Mouse (Mus musculus): ENCODE results near the gene Endov. TPM values are rescaled to one million over a fixed set of nuclear protein-coding genes. Genes with fewer than 3 reads are reported as not detected.

Endov gene
- polyA plus RNA-seq, 1 experiment = 18.8 TPM

DNA sequence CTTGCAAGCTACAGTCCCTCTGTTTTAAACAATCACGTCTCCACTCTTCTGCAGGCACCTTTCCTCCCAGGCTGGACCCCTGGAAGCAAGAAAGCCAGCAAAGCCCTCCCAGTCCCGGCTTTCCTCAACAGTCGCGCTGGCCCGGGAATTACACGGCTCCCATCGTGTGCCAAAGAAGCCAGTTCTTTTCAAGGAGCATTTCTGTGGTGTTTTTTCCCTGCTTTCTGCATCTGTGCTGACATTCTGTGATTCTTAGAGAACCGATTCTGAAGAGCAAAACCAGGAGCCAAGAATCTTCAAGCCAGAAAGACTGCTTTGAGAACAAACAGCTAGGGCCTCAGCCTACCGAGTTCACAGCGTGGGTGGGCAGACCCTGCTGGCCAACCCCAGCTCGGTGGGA is 37.8 kb downstream of the Endov start:
- no peak for TF ChIP-seq GATA1 (IDR thresholded peaks at IDR 0.05; ENCODE audit: low read length)

DNA sequence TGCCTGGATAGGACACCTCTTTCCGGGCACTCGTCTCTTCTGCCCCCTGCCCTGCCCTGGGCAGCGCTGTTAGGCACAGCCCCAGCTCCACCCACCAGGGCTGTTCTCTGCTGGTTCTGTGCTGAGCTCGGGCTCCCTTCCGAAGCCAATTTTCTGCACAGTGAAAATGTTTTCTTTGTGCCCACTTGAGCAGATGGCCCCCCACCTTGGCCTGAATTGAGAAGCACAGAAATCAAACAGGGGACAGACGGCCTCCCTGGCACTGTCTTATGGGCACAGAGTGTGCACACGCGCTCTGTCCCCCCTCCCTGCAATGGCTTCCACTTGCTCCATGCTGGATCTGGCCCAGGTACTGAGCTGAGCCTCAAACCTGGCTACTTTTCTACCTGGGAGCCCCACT is 41.3 kb downstream of the Endov start:
- TF ChIP-seq GATA1 (IDR thresholded peaks at IDR 0.05; ENCODE audit: low read length) = no peak

DNA sequence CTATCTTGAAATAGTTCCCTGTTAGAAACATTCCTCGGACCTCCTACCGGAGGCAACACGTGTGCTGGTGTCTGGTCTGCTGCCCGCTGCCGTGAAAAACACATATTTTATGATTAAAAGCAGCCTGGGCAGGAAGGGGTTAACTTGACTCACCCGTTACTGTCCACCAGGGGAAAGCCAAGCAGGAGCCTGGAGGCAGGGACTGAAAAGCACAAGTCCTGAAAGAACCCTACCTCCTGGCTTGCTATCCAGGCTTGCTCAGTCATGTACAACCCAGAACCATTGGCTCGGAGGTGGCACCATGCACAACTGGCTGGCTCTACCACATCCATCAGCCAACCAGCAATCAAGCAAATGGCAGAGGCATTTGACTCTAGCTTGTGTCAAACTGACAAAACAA is 42.6 kb downstream of the Endov start:
- no peak for TF ChIP-seq GATA1 (IDR thresholded peaks at IDR 0.05; ENCODE audit: low read length)

DNA sequence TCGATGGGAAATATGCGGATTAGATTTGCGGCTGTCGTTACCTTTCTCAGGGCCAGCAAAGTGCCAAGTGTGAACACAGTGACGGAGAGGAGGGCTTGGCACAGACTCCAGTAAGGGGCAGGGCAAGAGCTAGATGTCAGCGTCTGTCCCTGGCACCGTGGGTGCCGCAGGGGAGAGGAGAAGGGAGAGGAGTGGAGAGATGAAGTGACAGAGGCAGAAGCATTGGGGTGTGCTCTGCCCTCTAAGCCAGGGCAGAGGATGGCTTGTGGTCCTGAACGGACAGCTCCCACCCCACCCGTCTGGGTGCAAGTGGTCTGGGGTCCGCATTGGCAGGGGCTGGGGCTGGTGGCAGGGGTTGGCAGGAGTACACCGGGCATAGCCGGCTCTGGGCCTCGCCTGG is 48.8 kb downstream of the Endov start:
- TF ChIP-seq GATA1 (IDR thresholded peaks at IDR 0.05; ENCODE audit: low read length) = no peak

DNA sequence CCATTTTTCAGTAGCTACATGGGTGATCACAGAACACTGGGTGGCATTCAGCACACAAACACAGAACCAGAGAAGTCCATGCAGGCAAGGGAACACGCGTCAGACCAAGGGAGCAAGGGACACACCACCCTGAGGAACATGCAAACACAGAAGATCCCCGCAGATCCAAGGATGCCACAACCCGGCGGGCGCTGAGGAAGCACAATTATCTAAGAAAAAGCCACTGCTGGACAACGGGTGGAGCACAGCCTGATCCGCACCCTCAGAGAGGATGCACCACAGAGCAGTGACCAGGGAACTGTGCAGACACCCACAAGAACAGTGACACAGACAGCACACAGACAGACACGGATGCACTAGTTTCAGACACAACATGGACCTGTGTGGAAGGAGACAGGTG is 49.4 kb downstream of the Endov start:
- TF ChIP-seq GATA1 (IDR thresholded peaks at IDR 0.05; ENCODE audit: low read length) = no peak

DNA sequence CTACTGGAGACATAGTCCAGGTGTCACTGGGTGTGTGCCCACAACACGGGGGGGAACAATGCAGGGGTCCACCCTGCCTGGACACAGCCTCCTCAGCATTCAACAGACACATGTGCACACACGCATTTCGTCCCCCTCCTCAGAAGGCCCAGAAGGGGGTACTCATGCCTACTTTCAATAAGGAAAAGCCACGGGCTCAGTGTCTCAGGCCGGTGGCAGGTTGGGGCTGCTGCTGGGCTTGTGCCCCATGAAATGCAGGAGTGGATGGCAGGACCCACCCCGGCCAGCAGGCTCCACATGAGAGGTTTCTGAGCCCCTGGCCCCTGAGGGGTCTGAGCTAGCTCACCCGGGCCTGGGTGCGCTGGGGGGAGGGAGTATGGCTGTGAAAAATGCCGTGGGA is 49.9 kb downstream of the Endov start:
- no peak for TF ChIP-seq GATA1 (IDR thresholded peaks at IDR 0.05; ENCODE audit: low read length)

DNA sequence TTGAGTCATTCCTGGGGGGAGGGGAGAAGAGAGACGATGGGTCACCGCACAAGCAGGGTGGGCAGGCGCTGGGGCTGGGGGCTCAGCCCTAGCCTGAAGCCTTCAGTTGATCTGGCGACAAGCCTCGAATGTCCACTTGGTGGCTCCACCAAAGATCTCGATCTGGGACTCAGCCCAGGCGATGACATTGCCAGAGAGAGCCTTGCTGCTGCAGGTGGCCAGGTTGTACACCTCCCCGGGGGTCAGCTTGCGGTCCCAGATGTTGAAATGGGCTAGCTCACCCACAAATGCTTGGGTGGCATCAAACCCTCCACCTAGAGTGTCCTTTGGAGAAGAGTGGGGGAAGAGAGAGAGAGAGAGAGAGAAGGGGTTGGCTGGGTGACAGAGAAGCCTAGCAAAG is 51.2 kb downstream of the Endov start:
- no peak for TF ChIP-seq GATA1 (IDR thresholded peaks at IDR 0.05; ENCODE audit: low read length)

DNA sequence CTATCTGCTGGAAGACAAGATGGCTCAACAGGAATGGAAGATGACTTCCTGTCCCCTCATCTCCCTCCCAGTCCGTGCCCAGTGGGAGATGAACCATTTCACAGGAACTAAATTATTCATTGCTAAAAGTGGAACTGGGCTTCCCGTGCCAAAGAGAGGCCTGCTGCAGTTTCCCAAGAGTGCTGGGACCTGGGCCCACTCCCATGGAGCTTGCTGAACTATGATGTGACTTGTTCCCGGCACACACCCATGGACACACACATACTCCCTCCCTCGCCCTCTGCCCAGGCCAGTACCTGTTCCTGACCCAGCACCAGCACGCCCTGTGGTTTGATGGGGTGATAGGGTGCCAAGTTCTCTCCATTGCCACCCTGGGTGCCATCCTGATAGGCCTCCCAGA is 51.7 kb downstream of the Endov start:
- TF ChIP-seq GATA1 (IDR thresholded peaks at IDR 0.05; ENCODE audit: low read length) = no peak

DNA sequence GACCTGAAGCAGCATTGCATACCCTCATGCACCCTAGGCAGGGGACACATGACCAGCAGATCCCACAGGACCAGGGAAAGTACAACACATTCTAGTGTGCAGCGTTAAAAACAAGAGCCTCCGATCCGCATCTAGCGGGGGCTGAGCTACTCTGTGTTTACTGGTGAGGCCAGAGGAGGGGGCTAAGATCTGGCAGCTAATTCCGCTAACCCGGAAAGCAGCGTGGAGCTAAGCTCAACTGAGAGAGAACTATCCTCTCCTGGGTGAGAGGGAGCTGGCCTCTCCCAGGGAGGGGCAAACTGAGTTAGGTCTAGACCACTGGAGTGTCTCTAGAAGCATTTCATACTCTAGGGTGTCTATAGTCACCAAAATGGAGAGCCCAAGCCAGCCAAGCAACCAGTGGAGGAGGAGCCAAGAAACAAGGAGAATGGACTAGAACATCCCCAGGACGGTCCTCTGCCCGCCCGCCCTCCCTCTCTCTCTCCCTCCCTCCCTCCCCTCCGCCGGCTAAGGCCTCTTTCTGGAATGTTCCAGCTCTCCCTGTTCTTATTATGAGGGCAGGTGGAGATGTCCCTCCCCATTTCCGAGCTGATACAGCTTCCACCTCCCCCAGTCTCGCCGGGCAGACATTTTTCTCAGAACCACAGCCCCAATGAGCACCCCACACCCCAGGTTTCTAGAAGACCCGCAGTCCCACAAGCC is 52.8 kb downstream of the Endov start:
- TF ChIP-seq GATA1 (IDR thresholded peaks at IDR 0.05; ENCODE audit: low read length) = no peak

DNA sequence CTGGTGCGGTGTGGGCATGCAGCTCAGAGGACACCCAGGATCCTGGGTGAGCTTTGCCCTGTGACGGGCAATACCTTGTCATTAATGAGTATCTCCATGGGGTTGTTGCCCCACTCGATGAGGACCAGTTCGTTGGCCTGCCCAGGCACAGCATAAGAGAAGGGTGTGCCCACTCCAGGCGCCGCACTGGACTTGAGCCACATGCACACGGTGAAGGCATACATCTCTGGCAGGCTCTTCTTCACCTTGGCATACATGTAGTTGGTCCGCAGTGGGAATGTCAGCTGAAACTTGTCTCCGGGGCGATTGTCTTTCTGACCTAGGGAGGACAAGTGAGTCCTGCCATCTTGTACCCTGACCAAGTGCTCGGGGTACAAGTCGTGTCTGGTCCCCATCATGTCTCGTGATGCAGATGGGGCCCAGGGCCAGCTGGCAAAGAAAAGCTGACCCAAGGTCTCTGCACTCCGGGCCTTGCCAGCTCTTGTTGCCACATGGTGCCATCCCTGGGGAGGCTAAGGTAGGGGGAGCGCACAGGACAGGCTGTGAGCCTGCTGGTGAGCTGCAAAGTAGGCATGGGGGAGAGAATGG is 53.5 kb downstream of the Endov start:
- TF ChIP-seq GATA1 (IDR thresholded peaks at IDR 0.05; ENCODE audit: low read length) = no peak

DNA sequence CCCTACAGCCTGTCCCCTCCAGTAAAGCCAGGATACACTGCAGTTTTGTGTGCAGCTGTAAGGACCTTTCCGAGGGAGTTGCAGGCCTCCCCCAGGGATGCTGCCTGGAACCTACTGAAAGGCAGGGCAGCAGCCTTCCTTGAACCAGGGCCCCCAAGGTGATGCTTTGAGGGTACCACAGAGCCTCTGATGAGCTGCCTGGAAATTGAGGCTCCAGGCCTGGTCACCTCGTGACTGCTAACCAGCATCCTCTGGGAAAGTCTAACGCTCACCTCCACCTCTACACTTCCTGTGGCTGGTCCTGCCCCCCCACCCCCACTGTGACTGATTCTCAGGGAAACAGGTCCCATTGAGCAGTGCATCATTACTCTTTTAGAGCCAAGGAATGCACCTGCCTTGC is 54.1 kb downstream of the Endov start:
- no peak for TF ChIP-seq GATA1 (IDR thresholded peaks at IDR 0.05; ENCODE audit: low read length)

DNA sequence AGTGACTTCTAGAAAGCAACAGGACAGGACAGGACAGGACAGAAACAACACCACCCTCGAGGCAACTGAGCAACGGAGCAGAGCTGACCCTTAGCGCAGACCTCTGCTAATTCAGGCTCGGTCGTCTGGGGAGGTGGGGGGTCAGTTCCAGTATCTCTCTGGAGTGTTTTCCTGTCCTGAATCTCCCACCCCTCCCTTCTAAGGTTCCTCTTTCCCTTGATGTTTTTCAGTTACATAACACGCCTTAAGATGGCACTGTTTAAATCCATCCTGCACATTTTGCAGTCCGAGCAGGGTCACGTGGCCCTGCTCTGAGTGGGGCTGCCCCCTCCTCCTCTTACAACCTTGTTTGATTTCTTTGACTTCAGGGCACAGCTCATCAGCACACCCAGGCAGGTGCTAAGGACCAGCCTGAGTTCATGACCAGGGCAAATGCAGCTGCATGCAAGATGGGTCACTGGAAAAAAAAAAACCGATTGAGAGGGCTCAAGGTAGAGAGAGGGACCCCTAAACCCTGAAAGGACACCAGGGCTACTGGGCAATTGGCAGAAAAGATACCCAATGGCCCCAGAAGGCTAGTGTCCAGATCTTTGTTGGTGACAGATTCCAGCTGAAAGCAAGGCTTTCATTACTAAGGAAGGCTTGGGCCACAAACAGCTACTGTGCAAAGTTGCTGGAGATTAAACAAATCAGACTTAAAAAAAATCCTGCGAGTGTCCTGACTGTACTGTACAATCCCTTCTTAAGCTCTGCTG is 54.8 kb downstream of the Endov start:
- no peak for TF ChIP-seq GATA1 (IDR thresholded peaks at IDR 0.05; ENCODE audit: low read length)

DNA sequence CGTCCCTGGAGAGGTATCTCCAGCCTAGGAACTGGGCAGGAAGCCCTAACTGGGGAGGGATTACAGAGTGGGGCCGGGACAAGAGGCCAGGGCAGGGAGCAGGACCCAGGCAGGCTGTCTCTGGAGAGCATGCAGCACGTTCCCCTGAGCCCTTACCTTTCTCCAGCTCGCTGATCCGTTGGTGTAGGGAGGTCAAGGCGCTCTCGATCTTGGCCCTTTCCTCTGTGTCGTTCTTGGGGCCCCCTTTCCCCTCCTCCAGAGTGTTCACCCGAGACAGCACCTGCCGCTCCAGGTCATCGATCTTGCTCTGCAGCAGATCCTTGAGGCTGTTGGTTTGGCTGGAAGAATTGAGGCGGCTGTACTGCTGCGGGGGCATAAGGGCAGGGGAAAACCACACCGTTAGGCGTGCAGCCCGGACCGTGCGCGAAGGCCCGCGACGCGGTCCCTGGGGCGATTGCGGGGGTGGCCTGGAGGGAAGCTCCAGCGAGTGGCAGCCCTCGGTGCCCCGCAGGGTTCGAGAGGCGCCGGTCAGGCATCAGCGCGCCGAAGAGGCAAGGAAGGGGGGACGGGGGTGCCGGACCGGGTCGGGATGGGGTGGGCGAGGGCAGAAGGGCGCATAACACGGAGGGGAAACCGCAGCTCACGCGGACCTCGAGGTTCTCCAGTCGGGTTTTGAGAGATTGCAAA is 55.5 kb downstream of the Endov start:
- no peak for TF ChIP-seq GATA1 (IDR thresholded peaks at IDR 0.05; ENCODE audit: low read length)

DNA sequence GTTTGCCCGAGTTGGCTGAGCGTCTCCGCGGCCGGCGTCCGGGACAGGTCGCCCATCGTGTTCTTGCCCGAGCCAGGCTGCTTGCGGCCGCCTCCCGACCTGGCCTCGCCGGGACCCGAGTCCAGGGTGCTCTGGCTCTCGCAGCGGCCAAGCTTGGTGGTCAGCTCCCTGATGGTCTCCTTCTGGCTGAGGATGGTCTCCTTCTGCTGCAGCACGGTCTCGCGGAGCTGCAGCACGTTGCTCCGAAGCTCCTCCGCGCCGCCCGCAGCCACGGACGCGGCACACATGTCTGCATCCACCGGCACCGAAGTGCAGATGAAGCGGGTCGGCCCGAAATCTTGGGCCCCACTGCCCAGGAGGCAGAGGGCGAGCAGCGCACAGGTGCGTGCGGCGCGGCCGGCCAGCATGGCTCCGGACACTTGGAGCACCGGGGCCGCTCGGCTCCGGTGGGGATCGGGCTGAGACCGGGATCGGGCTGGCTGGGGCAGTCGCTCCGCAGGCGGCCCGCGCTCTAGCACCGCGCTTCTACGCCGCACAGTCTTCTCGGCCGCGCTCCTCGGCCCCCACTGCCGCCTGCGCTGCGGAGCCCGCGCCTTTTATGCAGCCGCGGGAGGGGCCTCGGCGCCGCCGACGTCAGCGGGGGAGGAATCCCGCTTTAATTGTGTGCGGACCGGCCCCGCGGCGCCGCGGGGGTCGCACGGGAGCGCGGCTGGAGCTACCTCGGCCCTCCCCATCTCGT is 56.2 kb downstream of the Endov start, which contains the start of gene Nptx1:
Nptx1 (minus strand) TSS at position 571 of the 739 bp plus-strand sequence.
- no peak for TF ChIP-seq GATA1 (IDR thresholded peaks at IDR 0.05; ENCODE audit: low read length)

DNA sequence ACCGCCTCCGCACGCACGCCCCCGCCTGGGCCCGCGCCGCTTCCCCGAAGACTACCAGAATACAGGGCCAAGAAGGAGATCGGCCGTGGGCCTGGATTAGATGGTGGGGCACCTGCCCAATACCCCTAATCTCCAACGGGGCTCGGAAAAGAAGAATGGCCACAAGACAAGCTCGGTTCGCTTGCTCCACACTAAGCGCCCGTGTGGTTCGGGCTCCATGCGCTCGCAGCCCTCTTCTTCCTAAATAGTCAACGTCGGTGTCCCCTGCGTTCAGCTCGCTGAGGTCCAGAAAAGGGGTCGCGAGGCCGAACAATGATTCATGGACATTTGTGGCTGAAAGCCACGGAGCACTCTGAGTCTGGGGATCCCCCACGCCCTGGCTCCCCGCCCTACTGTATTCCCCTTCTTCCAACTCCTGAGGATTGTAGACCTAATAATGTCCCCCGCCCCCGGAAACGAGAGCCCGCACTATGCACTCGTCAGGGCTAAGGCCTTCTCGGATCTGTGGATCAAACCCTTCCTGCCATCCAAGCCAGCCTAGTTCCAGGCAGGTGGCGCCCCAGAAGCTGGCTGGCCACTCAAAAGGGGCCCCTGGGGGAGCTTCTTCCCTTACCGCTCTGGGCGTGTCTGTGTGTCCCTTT is 56.9 kb downstream of the Endov start:
- no peak for TF ChIP-seq GATA1 (IDR thresholded peaks at IDR 0.05; ENCODE audit: low read length)

Data from G1E-ER4 (cell line).